Mouse (Mus musculus) heart, embryonic 15.5 days (tissue): ENCODE data around the gene Myh3. TPM values are rescaled to one million over a fixed set of nuclear protein-coding genes. Genes with fewer than 3 reads are reported as not detected.

ENCODE experiments used
- ATAC-seq: fragments of 200-750 bp; cut with Nextera tagmentation; replicated peaks from 2 replicates; pipeline ENCODE4 v1.8.0; 2017; ENCODE audit warnings: low read depth, moderate TSS enrichment; ENCODE audit not compliant: insufficient number of reproducible peaks, insufficient read depth, low FRiP score
- H3K27ac ChIP-seq: fragments of 300-500 bp; sonication (generic); 2 replicates; pipeline ENCODE4 v1.5.1; 2015; ENCODE audit warnings: mild to moderate bottlenecking, inconsistent platforms
- H3K27me3 ChIP-seq: fragments of 300-500 bp; sonication (generic); 2 replicates; pipeline ENCODE4 v1.6.1; 2015; ENCODE audit warnings: inconsistent platforms
- H3K36me3 ChIP-seq: fragments of 300-500 bp; sonication (generic); 2 replicates; pipeline ENCODE4 v1.6.1; 2015; ENCODE audit warnings: mild to moderate bottlenecking, inconsistent platforms
- H3K4me1 ChIP-seq: fragments of 300-500 bp; sonication (generic); replicated peaks from 2 replicates; pipeline ENCODE4 v1.6.1; 2015; ENCODE audit warnings: inconsistent platforms
- H3K4me2 ChIP-seq: fragments of 300-500 bp; sonication (generic); 2 replicates; pipeline ENCODE4 v1.6.1; 2015; ENCODE audit warnings: inconsistent platforms, mild to moderate bottlenecking, moderate library complexity
- H3K4me3 ChIP-seq: fragments of 300-500 bp; sonication (generic); 2 replicates; pipeline ENCODE4 v1.5.1; 2015; ENCODE audit warnings: mild to moderate bottlenecking, inconsistent platforms
- H3K9ac ChIP-seq: fragments of 300-500 bp; sonication (generic); 2 replicates; pipeline ENCODE4 v1.6.1; 2015; ENCODE audit warnings: mild to moderate bottlenecking, inconsistent platforms
- H3K9me3 ChIP-seq: fragments of 300-500 bp; sonication (generic); replicated peaks from 2 replicates; pipeline ENCODE4 v1.6.1; 2016; ENCODE audit warnings: inconsistent platforms
- WGBS: fragments of 180-500 bp; shearing (Covaris S2); methylation state at CpG from one replicate; pipeline ENCODE4 v1.1.7; 2015; ENCODE audit warnings: mixed read lengths; 5-methylcytosine and 5-hydroxymethylcytosine counted together
- microRNA-seq: library from miRNA; unstranded; fragments of <30 nt; microRNA quantifications from one replicate; pipeline ENCODE4, GENCODE M21; 2016
- polyA plus RNA-seq: library from polyadenylated mRNA; unstranded; fragments of >200 nt; fragmentation: Nextera tagmentation; extraction: Ambion mirVana; gene quantifications from 2 replicates; pipeline ENCODE4 v1.2.1, GENCODE M21; 2015

The Myh3 gene
- polyA plus RNA-seq, 1 experiment from 2014 or later: 0.74 TPM

DNA sequence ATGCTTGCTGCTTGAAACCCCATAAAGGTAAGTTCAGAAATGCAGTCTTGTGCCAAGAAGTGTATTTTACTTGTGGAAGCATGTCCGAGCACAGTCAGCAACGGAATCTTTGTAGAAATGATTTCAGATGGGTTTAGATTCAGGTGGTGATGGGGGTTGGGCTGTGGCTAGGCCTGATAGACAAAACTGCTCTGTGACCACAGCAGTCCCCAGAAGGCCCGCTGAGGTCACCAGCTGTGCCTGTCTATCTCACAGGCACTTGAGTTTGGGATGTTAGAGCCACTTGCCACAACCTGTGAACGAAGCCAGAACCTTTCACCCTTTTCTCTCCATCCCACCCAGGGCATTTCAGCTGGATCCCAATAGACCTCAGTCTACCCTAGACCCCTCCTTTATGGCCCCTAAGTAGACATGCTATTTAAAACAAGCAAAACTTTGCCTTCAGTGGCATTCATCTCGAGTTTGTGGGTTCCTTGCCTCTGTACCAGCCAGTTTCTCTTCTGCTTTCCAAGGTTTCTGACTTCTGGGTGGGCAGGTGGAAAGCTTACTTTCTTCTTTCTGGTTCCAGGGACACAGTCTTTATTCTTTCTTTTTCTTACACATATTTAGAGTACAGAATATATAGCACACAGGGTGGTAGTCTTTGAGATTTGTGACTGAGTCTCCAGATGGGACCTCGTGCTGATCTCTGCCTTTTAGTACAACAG, 66.6 kb downstream of the Myh3 start:
- Histone ChIP-seq H3K4me1 (no peaks in the 10 kb centered on the region), H3K27me3 (0 out of 2 replicates have a peak, but pooled peaks cover 2% of the 10 kb centered on the region), H3K9me3 (no peaks in the 10 kb centered on the region), H3K27ac (no peak overlapping the region), H3K4me2 (no peak overlapping the region), H3K4me3 (no peak overlapping the region), H3K36me3 (no peaks in the 10 kb centered on the region), H3K9ac (no peak overlapping the region)
- ATAC-seq: no peak
- 57% methylated on average over 6 of the region's 6 CpGs for WGBS

GRCm38 (mm10) chr11:67145482-67146408, 67.6 kb downstream of the Myh3 start:
- no peak overlapping the region for H3K4me3 ChIP-seq
- WGBS: 69% methylated on average over 5 of the region's 5 CpGs
- no peak overlapping the region for H3K4me2 ChIP-seq
- H3K9me3 ChIP-seq: no peaks in the 10 kb centered on the region
- no peaks in the 10 kb centered on the region for H3K36me3 ChIP-seq
- H3K27ac ChIP-seq: no peak overlapping the region
- ATAC-seq: no peak
- no peaks in the 10 kb centered on the region for H3K27me3 ChIP-seq
- H3K4me1 ChIP-seq: no peaks in the 10 kb centered on the region
- H3K9ac ChIP-seq: no peak overlapping the region

DNA sequence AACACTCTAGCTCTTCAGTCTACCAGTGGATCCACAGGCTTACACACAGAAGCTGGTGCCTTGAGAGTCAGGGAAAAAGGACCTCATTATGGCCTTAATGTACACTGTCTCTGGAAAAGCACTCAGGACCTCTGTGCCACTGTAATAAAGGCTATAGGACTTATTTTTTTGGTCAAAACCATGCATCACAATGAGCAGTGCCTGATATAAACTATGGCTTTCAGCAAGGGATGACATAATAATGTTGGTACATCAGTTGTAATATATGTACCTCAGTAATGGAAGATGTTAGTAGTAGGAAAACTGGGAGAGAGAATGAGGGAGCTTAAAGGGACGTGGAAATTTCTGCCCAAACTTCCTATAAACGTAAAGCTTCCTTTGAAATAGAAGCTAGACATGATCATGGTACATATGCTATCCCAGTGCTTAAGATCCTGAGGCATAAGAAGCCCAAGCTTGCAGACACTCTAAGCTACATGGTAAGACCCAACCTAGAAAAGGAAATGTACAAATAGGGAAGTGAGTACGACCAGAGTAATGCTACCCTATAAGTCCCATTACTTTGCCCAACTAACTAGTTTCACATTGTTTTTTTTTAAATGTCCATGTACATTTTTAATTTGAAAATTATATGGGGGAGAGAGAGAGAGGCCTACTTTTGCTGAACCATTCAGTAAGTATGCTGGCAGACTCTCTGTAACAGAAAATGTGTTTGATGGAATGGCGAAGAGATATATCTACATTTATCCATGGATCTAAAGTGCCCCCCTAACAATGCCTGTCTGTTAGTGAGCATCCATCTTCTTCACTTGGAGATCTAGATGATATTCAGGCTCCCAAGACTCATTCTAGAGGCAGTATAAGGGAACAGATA, 68.5 kb downstream of the Myh3 start:
- no peaks in the 10 kb centered on the region for H3K4me1 ChIP-seq
- no peak overlapping the region for H3K4me3 ChIP-seq
- ATAC-seq: no peak
- 81% methylated on average over 4 of the region's 4 CpGs for WGBS
- no peaks in the 10 kb centered on the region for H3K36me3 ChIP-seq
- H3K9me3 ChIP-seq: no peaks in the 10 kb centered on the region
- H3K4me2 ChIP-seq: no peak overlapping the region
- no peak overlapping the region for H3K27ac ChIP-seq
- no peaks in the 10 kb centered on the region for H3K27me3 ChIP-seq
- no peak overlapping the region for H3K9ac ChIP-seq

- Histone ChIP-seq H3K36me3 (no peaks in the 10 kb centered on the region), H3K4me1 (no peaks in the 10 kb centered on the region), H3K27me3 (no peaks in the 10 kb centered on the region), H3K4me2 (no peak overlapping the region), H3K4me3 (no peak overlapping the region), H3K9me3 (no peaks in the 10 kb centered on the region), H3K27ac (no peak overlapping the region), H3K9ac (no peak overlapping the region)
- 81% methylated on average over 12 of the region's 12 CpGs for WGBS
- no peak for ATAC-seq
Measured at GRCm38 (mm10) chr11:67147283-67147921, 69.3 kb downstream of the Myh3 start.

GRCm38 (mm10) chr11:67148286-67149012, 70.3 kb downstream of the Myh3 start:
- Histone ChIP-seq H3K9ac (no peak overlapping the region), H3K9me3 (no peaks in the 10 kb centered on the region), H3K4me2 (no peak overlapping the region), H3K4me3 (no peak overlapping the region), H3K36me3 (no peaks in the 10 kb centered on the region), H3K27me3 (no peaks in the 10 kb centered on the region), H3K27ac (no peak overlapping the region), H3K4me1 (no peaks in the 10 kb centered on the region; the same call in 1 of the 2 replicates)
- 83% methylated on average over 4 of the region's 4 CpGs for WGBS
- no peak for ATAC-seq

DNA sequence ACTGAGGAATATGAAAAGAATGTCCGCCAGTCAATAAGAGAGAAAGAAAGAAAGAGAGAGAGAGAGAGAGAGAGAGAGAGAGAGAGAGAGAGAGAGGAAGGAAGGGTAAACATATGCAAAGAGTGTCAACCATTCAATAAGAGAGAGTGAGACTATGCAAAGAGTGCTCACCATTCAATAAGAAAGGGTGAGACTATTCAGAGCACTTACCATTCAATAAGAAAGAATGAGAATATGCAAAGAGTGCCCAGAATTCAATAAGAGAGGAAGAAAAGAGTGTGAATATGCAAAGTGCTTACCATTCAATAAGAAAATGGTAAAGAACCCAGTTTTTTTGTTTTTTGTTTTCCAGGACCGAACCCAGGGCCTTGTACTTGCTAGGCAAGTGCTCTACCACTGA, 72.1 kb downstream of the Myh3 start:
- H3K9ac ChIP-seq: no peak overlapping the region
- H3K4me1 ChIP-seq: no peaks in the 10 kb centered on the region; the same call in 1 of the 2 replicates
- H3K27ac ChIP-seq: no peak overlapping the region
- no peaks in the 10 kb centered on the region for H3K9me3 ChIP-seq
- ATAC-seq: no peak
- H3K4me2 ChIP-seq: no peak overlapping the region
- WGBS: 78% methylated on average over 2 of the region's 2 CpGs
- no peaks in the 10 kb centered on the region for H3K27me3 ChIP-seq
- no peaks in the 10 kb centered on the region for H3K36me3 ChIP-seq
- H3K4me3 ChIP-seq: no peak overlapping the region

GRCm38 (mm10) chr11:67151159-67151558, 73.1 kb downstream of the Myh3 start:
- H3K27me3 ChIP-seq: no peaks in the 10 kb centered on the region
- no peak overlapping the region for H3K4me2 ChIP-seq
- no peak overlapping the region for H3K27ac ChIP-seq
- H3K9ac ChIP-seq: no peak overlapping the region
- 67% methylated on average over 3 of the region's 3 CpGs for WGBS
- ATAC-seq: no peak
- no peaks in the 10 kb centered on the region for H3K9me3 ChIP-seq
- no peak overlapping the region for H3K4me3 ChIP-seq
- no peaks in the 10 kb centered on the region for H3K36me3 ChIP-seq
- H3K4me1 ChIP-seq: no peaks in the 10 kb centered on the region; the same call in 1 of the 2 replicates

Small RNA genes within 50 kb of the gene (microRNA-seq; reads per million reads assigned to microRNA genes)
- gene Mir6923: not detected

Other genes with a start within 250 kb of the Myh3 start
- gene Pirt, start 166.3 kb upstream of the Myh3 start, polyA plus RNA-seq: 7.4 and 8.0 TPM in 2 replicates
- 0.15 TPM in 1 of 2 replicates, not detected in the other for gene Tmem238l, start 121.7 kb upstream of the Myh3 start, polyA plus RNA-seq
- 1.2 and 1.6 TPM in 2 replicates for gene Tmem220, start 53.1 kb upstream of the Myh3 start, polyA plus RNA-seq
- 16.4 and 18.9 TPM in 2 replicates for gene Adprm, start 25.7 kb upstream of the Myh3 start, polyA plus RNA-seq
- 17.5 and 19.2 TPM in 2 replicates for gene Sco1, start 25.6 kb upstream of the Myh3 start, polyA plus RNA-seq
- gene Myh2, start 92.7 kb downstream of the Myh3 start, polyA plus RNA-seq: 0.03 TPM in 2 replicates
- gene Myh1, start 121.8 kb downstream of the Myh3 start, polyA plus RNA-seq: 0.09 and 0.15 TPM in 2 replicates
- not detected in 2 replicates for gene Myh4, start 159.7 kb downstream of the Myh3 start, polyA plus RNA-seq
- 1.9 and 2.6 TPM in 2 replicates for gene Myh8, start 198.8 kb downstream of the Myh3 start, polyA plus RNA-seq
- 0.25 and 0.81 TPM in 2 replicates for gene Myh13, start 243.4 kb downstream of the Myh3 start, polyA plus RNA-seq